Mouse (Mus musculus) right cerebral cortex, postnatal 36 days (tissue): ENCODE results near the gene Ssu72.
"Not testable (repeated sequence)": the region's sequence is repeated elsewhere in the genome, so short reads cannot be mapped to it uniquely, and the experiment has no call there.

Experiments
- DNase-seq, 2 experiments: peaks; one replicate each; pipeline ENCODE4 v3.0.0; 2022; ENCODE audit warnings: low spot score in 2 of 2, mixed read lengths in 1 of 2

Ssu72 gene

GRCm38 (mm10) chr4:155704721-155705591 is at the start of gene Ssu72:
Ssu72 (plus strand) TSS chr4:155704800.
- peak; percentile 89 to 92 for DNase-seq

- no peak for DNase-seq
These were observed 48.3 kb upstream of the Ssu72 start for GRCm38 (mm10) chr4:155656214-155656751.

DNA sequence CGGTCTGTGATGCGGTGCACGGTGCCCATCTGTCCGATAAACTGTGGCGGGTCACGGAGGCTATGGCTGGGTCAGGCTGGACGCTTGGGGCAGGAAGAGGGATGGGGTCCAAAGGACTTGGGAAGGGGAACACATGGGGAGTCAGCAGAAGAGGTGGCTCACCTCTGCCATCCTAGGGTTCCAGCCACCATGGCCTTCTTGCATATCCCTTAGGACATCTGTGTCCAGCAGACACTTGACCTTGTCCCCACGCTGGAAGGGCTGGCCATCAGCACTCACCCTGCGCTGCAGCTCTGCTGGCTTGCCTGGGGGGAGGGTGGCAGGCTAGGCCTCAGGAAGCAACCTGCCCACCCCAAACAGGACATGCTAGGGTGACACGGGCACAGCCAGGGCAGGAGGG is 45.6 kb upstream of the Ssu72 start:
- DNase-seq = no peak

DNA sequence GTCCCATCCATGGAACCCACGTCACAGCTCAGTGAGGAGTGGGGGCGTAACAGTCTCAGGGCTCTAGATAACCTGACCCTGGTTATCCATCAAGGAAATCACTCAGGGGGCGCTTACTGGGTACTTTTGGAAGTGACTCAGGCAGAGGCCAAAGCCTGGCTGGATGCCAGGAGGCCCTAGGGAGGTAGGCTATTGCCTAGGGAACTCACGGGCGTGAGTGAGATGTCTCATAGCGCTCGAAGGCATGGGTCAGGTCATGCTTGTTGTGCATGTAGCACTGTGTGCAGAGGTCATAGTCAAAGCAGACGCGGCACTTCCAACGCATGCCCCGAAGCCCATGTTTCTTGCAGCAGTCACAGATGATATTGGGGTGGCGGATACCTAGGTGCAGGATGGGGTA is 44.0 kb upstream of the Ssu72 start:
- no peak for DNase-seq

DNA sequence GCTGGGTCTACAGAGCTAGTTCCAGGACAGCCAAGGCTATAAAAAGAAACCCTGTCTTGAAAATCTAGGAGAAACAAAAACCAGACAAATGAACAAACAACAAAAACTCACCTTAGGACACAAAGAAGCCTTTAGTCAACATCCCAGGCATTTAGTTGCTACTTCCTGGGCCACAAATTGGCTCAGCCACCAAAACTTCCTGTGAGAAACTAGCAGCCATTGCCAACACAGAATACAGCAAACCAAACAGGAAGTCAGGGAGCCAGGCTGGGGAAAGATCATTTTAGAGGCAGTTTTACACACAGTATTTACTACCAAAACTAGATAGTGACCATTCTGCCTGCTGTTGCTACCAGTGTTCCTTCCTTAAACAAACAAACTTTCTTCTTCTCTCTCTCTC is 37.7 kb upstream of the Ssu72 start:
- no peak for DNase-seq

GRCm38 (mm10) chr4:155668689-155669597 is 35.7 kb upstream of the Ssu72 start, which contains the start of gene Mib2:
Mib2 (minus strand) TSS chr4:155669198.
- DNase-seq = peak; percentile 96 to 97

GRCm38 (mm10) chr4:155669598-155670075 is 35.0 kb upstream of the Ssu72 start:
- no peak for DNase-seq

DNA sequence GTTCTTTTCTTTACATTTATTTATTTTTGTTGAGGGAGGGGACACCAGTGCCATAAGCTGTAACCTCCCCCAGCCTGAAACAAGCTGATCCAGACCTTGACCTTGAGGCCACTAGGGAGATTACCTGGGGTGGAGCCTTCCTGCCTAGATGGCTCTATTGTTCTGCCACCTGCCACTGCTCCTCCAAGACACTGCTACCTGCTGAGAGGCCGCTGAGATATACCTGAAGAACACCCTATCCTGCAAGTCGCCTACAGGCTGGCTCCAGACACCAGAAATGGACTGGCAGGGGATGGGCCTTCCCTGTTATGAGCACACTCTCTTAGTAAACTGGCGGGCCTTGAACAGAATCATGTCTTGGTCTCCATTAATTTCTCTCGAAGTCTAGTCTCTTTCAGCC is 34.4 kb upstream of the Ssu72 start:
- not testable (repeated sequence) for DNase-seq

DNA sequence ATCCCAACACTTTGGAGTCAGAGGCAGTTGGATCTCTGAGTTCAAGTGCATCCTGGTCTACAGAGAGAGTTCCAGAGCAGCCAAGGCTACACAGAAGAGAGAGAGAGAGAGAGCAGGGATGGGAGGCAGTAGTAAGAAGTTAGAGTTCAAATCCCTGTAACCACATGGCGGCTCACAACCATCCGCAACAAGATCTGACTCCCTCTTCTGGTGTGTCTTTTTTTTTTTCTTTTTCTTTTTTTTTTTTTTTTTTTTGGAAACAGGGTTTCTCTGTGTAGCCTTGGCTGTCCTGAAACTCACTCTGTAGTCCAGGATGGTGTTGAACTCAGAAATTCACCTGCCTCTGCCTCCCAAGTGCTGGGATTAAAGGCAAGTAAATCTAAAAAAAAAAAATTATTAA is 32.5 kb upstream of the Ssu72 start:
- no peak for DNase-seq

- no peak for DNase-seq
These were observed 28.6 kb upstream of the Ssu72 start for GRCm38 (mm10) chr4:155675991-155676390.

DNA sequence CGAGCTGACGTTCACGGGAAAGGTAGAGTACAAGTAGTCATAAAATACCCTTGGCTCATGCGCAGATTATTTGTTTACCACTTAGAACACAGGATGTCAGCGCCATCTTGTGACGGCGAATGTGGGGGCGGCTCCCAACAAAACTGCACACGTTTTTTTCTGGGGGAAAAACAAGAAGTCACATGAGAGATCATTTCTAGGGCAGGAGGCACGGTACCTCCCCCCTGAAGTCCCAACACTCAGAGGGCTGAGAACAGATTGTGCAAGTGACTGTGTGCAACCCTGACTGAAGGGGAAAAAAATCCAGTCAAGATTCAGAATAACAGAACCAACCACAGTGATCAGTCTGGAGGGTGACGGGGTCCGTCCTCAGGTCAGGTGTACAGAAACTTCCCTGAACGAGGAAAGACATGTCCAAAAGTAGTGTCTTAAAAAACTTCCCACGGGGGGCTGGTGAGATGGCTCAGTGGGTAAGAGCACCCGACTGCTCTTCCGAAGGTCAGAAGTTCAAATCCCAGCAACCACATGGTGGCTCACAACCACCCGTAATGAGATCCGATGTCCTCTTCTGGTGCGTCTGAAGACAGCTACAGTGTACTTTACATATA is 20.8 kb upstream of the Ssu72 start:
- not testable (repeated sequence) for DNase-seq

- DNase-seq = not testable (repeated sequence)
These were observed 16.8 kb upstream of the Ssu72 start for GRCm38 (mm10) chr4:155687764-155688163.

- no peak for DNase-seq
These were observed 13.8 kb upstream of the Ssu72 start for GRCm38 (mm10) chr4:155690571-155691375.

GRCm38 (mm10) chr4:155692421-155692820 is 12.2 kb upstream of the Ssu72 start:
- DNase-seq = no peak

- peak; percentile 65 to 67 for DNase-seq
These were observed 10.5 kb upstream of the Ssu72 start, which contains the start of gene Fndc10 for GRCm38 (mm10) chr4:155694111-155694481. Fndc10 (plus strand) TSS chr4:155694342.

- peak; percentile 79 to 80 for DNase-seq
These were observed 9.9 kb upstream of the Ssu72 start for GRCm38 (mm10) chr4:155694482-155695401.

DNA sequence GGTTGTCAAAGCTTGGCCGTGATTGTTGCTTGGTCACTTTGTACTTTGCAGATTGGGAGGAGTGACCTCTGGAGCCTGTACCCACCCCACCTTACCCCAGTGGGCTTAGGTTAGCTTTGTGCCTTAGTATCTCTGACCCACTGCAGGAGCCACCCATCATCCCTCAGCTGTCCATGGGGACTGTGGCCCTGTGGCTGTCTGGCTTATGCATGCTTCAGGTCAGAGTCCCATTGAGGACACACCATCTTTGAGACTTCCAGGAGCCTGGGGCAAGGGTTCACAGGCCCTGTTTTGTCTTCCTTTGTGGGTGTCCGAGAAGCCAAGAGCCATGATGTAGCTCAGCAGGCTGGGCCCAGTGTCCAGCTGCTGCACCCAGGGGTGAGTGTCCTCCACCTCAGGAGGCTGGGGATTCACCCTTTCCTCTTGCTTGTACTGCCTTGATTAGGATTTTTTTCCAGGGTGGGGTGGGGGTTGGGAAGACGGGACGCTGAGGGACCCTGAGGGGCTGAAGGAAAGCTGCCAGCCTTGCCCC is 9.0 kb upstream of the Ssu72 start:
- DNase-seq = no peak

DNA sequence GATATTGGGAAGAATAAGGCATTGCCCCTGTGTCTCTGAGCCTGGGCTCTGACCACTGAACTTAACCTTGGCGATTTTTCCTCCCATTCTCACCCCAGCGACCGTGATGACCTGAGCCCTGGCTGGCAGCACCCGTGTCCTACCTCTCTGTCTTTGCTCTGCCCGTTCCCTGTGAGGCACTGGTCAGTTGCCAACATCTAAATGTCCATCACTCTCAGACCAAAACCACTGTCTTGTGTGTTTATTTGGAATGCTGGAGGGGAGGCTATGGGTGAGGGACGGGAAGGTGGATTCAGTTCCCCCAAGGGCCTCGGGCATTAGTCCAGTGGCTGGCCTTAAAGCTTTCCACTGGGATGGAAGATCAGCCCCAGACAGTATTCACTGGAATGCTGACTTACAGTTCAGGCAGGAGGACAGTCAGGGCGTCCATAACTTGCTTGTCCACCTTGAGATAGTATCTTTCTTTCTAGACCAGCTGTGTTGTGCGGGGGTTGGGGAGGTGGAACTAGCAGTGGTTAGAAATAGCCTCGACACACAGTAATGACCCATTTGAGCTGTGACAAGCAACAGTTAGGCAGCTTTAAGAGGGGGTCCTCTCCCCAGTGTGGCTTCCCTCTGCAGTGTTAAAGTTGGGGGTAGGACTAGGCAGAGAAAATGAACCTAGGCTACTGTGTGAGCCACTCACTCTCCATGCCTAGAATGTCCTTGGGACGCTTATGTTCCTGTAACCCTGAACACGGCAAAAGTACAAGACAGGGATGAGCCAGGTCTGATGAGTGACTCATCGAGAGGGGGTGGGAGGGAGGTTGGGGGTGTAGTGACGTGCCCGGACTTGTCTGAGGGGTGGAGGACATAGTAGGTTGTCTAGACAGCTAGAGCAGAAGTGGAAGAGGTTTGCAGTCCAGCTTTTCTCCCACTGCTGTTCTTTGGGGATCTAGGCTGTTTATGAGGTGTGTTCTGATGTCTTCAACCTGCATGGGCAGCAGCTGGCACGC is 8.0 kb upstream of the Ssu72 start:
- DNase-seq = no peak
